Comparison of ENCODE assay signal across 14 mouse cellular contexts in the genomic region with DNA sequence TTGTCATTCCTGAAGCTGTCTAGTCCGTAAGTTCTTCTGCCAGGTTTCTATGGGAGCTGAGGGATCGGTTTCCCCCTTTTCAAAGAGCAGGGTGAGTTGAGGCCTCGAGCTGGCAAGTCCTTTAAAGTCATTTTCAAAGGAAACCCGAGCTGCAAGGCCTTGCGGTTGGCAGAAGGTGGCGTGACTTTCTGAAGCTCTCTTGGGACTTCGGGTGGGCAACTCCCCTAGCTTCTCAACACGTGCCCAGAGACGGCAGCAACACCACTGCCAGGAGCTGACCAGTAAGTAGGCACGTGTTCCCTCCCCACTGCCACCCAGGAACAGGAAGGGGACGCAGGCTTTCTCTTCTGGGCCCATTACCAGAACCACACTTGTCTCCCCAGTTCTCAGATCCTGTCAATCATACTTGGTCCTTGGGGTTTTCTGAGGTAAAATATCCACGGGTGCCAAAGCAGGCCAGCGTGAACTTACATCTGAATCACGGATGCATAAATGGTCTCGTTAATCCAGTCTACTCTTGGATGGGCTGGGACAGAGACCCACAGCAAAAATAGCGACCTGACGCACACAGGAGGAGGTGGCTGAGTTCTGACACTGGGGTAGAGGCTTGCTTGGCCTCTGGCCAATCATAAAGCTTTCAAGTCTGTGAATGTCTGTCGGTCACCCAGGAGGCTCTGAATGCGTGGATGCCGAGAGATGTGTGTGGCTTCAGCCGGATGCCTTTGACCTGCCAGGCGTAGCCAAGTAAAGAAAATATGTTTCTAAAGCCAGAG. TPM values are rescaled to one million over a fixed set of nuclear protein-coding genes. Genes with fewer than 3 reads are reported as not detected.
DNase-seq lines count a peak whose midpoint lies in the region; ATAC-seq and TF ChIP-seq lines count a peak whose summit lies in the region.
"Had no signal": no experiment of that assay in that cellular context is flagged by ENCODE, and none has a peak within 500 bp of the region (broad histone marks: within the 10 kb centered on the region; RNA-seq: fewer than 3 reads in every experiment).

No protein-coding gene starts in this region.

- 53% methylated on average over 22 of the region's 22 CpGs for WGBS in embryonic facial prominence, embryonic 14.5 days
- 79% methylated on average over 22 of the region's 22 CpGs for WGBS in embryonic facial prominence, embryonic 10.5 days
- 32% methylated on average over 22 of the region's 22 CpGs for WGBS in midbrain, postnatal 0 days

- peaks cover 24% of the 10 kb centered on the region for H3K36me3 ChIP-seq in embryonic facial prominence, embryonic 14.5 days (ENCODE audit: control insufficient read depth, insufficient read depth, low read length)
- no peaks in the 10 kb centered on the region for H3K36me3 ChIP-seq in embryonic facial prominence, embryonic 10.5 days (replicated peaks)
- no peaks in the 10 kb centered on the region for H3K36me3 ChIP-seq in midbrain, postnatal 0 days (ENCODE audit: insufficient read depth, low read length)

- intact Hi-C loops in left cerebral cortex, postnatal 4 days (cut with DNase I) = no loop called here
- intact Hi-C loops in left cerebral cortex, postnatal 10 days (cut with DNase I) = no loop called here

- H3K4me1 ChIP-seq in embryonic facial prominence, embryonic 14.5 days (ENCODE audit: control insufficient read depth, insufficient read depth, low read length) = no peaks in the 10 kb centered on the region; the same call in 1 of the 2 replicates
- peaks cover 6% of the 10 kb centered on the region; the same call in 1 of the 2 replicates for H3K4me1 ChIP-seq in embryonic facial prominence, embryonic 10.5 days
- peaks cover 6% of the 10 kb centered on the region; the same call in 1 of the 2 replicates for H3K4me1 ChIP-seq in midbrain, postnatal 0 days (ENCODE audit: insufficient read depth, low read length)
- H3K4me1 ChIP-seq: liver, embryonic 15.5 days; megakaryocyte, embryonic 14.5 days had no signal

- H3K4me2 ChIP-seq in embryonic facial prominence, embryonic 14.5 days (ENCODE audit: low read depth, low read length) = no peak overlapping the region
- H3K4me2 ChIP-seq in midbrain, postnatal 0 days (ENCODE audit: low read depth, low read length, poor library complexity, severe bottlenecking) = no peak overlapping the region
- H3K4me2 ChIP-seq: liver, embryonic 15.5 days had no signal

- peak; percentile 31; the same call in 1 of the 2 replicates for TF ChIP-seq CTCF in midbrain, postnatal 0 days (IDR thresholded peaks at IDR 0.05)

- no peak overlapping the region for H3K9ac ChIP-seq in embryonic facial prominence, embryonic 14.5 days (ENCODE audit: low read depth, low read length)
- no peak overlapping the region for H3K9ac ChIP-seq in midbrain, postnatal 0 days (replicated peaks; ENCODE audit: low read length, poor library complexity, severe bottlenecking)
- H3K9ac ChIP-seq: liver, embryonic 15.5 days had no signal

- no peak overlapping the region for H3K4me3 ChIP-seq in embryonic facial prominence, embryonic 14.5 days (ENCODE audit: low read depth, low read length)
- no peak overlapping the region for H3K4me3 ChIP-seq in embryonic facial prominence, embryonic 10.5 days
- H3K4me3 ChIP-seq in midbrain, postnatal 0 days (ENCODE audit: low read depth, low read length) = no peak overlapping the region
- H3K4me3 ChIP-seq: liver, embryonic 15.5 days; megakaryocyte, embryonic 14.5 days had no signal

- ATAC-seq in embryonic facial prominence, embryonic 14.5 days (ENCODE audit: low read depth) = 0 out of 2 replicates have a peak, but pooled peaks have one; percentile 5
- peak; percentile 64; the same call in 1 of the 2 replicates for ATAC-seq in midbrain, postnatal 0 days (ENCODE audit: low FRiP score)
- ATAC-seq: CD4-positive, CD25-positive, alpha-beta regulatory T cell, adult 4 months had no signal

- H3K9me3 ChIP-seq in embryonic facial prominence, embryonic 14.5 days (ENCODE audit: control insufficient read depth, low read length) = 0 out of 2 replicates have a peak, but pooled peaks cover 6% of the 10 kb centered on the region
- H3K9me3 ChIP-seq in embryonic facial prominence, embryonic 10.5 days = no peaks in the 10 kb centered on the region
- no peaks in the 10 kb centered on the region for H3K9me3 ChIP-seq in midbrain, postnatal 0 days (ENCODE audit: low read length)
- H3K9me3 ChIP-seq: liver, embryonic 15.5 days had no signal

- DNase-seq in embryonic facial prominence, embryonic 14.5 days (ENCODE audit: low spot score) = peak; percentile 44
- no peak for DNase-seq in embryonic facial prominence, embryonic 10.5 days (ENCODE audit: low spot score)
- peak; percentile 51 for DNase-seq in left cerebral cortex, postnatal 4 days
- DNase-seq in left cerebral cortex, postnatal 10 days (ENCODE audit: extremely low spot score in 1 of 2, low spot score in 2 of 2) = no peak
- peak; percentile 22 for DNase-seq in brain, adult 2 months (ENCODE audit: low read depth, low spot score)
- peak; percentile 73 for DNase-seq in midbrain, postnatal 0 days (ENCODE audit: low spot score)
- DNase-seq in urinary bladder, adult 2 months (ENCODE audit: low spot score) = no peak
- DNase-seq in embryo, embryonic 10.5 days (ENCODE audit: low spot score) = no peak
- DNase-seq: kidney, postnatal 10 days had no signal

- H3K27ac ChIP-seq in embryonic facial prominence, embryonic 14.5 days (replicated peaks; ENCODE audit: low read depth, low read length) = no peak overlapping the region
- no peak overlapping the region for H3K27ac ChIP-seq in embryonic facial prominence, embryonic 10.5 days (replicated peaks)
- H3K27ac ChIP-seq in midbrain, postnatal 0 days (ENCODE audit: low read depth, low read length) = no peak overlapping the region
- H3K27ac ChIP-seq: liver, embryonic 15.5 days had no signal

- no peaks in the 10 kb centered on the region for H3K27me3 ChIP-seq in embryonic facial prominence, embryonic 14.5 days (replicated peaks; ENCODE audit: control insufficient read depth, insufficient read depth, low read length)
- H3K27me3 ChIP-seq in embryonic facial prominence, embryonic 10.5 days (replicated peaks; ENCODE audit: low read depth, poor library complexity, severe bottlenecking) = no peaks in the 10 kb centered on the region
- no peaks in the 10 kb centered on the region for H3K27me3 ChIP-seq in midbrain, postnatal 0 days (ENCODE audit: insufficient read depth, low read length)
- H3K27me3 ChIP-seq: liver, embryonic 15.5 days; megakaryocyte, embryonic 14.5 days had no signal

RNA-seq across cellular contexts. Expression of gene Gm37419, which starts 24.2 kb away (rescaled TPM):
- polyA plus RNA-seq in embryonic facial prominence, embryonic 14.5 days (2014; fragmentation: Nextera tagmentation; extraction: Ambion mirVana) = not detected in 2 replicates
- not detected in 2 replicates for polyA plus RNA-seq in embryonic facial prominence, embryonic 10.5 days (2016; fragmentation: Nextera tagmentation; extraction: Ambion mirVana)
- not detected for total RNA-seq in left cerebral cortex, postnatal 4 days (2021)
- not detected for total RNA-seq in left cerebral cortex, postnatal 10 days (2021)
- total RNA-seq in midbrain, postnatal 0 days (2014; rRNA removed) = not detected in 2 replicates
- polyA plus RNA-seq in midbrain, postnatal 0 days (2015; fragmentation: Nextera tagmentation; extraction: Ambion mirVana) = not detected in 2 replicates
- polyA plus RNA-seq in urinary bladder, adult 2 months (2012; rRNA removed) = not detected in 2 replicates
- total RNA-seq: hematopoietic stem cell, adult 5-6 weeks had no signal
- polyA plus RNA-seq: CD4-positive, CD25-positive, alpha-beta regulatory T cell, adult 4 months; gonadal fat pad, adult 2 months; liver, embryonic 15.5 days had no signal

RNA-seq across cellular contexts. Expression of gene Bcl6, which starts 24.6 kb away (rescaled TPM):
- polyA plus RNA-seq in embryonic facial prominence, embryonic 14.5 days (2014; fragmentation: Nextera tagmentation; extraction: Ambion mirVana) = 2.5 and 3.0 TPM in 2 replicates
- 0.16 and 0.25 TPM in 2 replicates for polyA plus RNA-seq in embryonic facial prominence, embryonic 10.5 days (2016; fragmentation: Nextera tagmentation; extraction: Ambion mirVana)
- total RNA-seq in left cerebral cortex, postnatal 4 days (2021) = 10 to 100 TPM; 21.0 to 22.4 TPM
- 10 to 100 TPM; 23.0 to 25.8 TPM for total RNA-seq in left cerebral cortex, postnatal 10 days (2021)
- total RNA-seq in midbrain, postnatal 0 days (2014; rRNA removed) = 2.5 and 3.2 TPM in 2 replicates
- 0.22 and 0.31 TPM in 2 replicates for polyA plus RNA-seq in midbrain, postnatal 0 days (2015; fragmentation: Nextera tagmentation; extraction: Ambion mirVana)
- polyA plus RNA-seq in urinary bladder, adult 2 months (2012; rRNA removed) = 15.2 and 22.9 TPM in 2 replicates

RNA-seq across cellular contexts. Expression of gene Rtp2, which starts 31.9 kb away (rescaled TPM):
- 0.79 and 0.84 TPM in 2 replicates for polyA plus RNA-seq in embryonic facial prominence, embryonic 14.5 days (2014; fragmentation: Nextera tagmentation; extraction: Ambion mirVana)
- 0.10 TPM in 1 of 2 replicates, not detected in the other for polyA plus RNA-seq in embryonic facial prominence, embryonic 10.5 days (2016; fragmentation: Nextera tagmentation; extraction: Ambion mirVana)
- under 1 TPM in 1 of 2 experiments, not detected in 1; 0.36 TPM for total RNA-seq in left cerebral cortex, postnatal 4 days (2021)
- total RNA-seq in left cerebral cortex, postnatal 10 days (2021) = under 1 TPM in 1 of 2 experiments, not detected in 1; 0.45 TPM
- 0.47 and 1.4 TPM in 2 replicates for total RNA-seq in midbrain, postnatal 0 days (2014; rRNA removed)
- polyA plus RNA-seq in midbrain, postnatal 0 days (2015; fragmentation: Nextera tagmentation; extraction: Ambion mirVana) = 0.22 and 0.56 TPM in 2 replicates
- not detected in 2 replicates for polyA plus RNA-seq in urinary bladder, adult 2 months (2012; rRNA removed)
- total RNA-seq: hematopoietic stem cell, adult 5-6 weeks had no signal
- polyA plus RNA-seq: gonadal fat pad, adult 2 months; liver, embryonic 15.5 days had no signal

Comparison
In these comparisons a context has a peak if more than half of its experiments do, and no peak if none do; other contexts are left out.
1. DNase-seq: peak in embryonic facial prominence, embryonic 14.5 days (single experiment), left cerebral cortex, postnatal 4 days (single experiment), brain, adult 2 months (single experiment) and midbrain, postnatal 0 days (single experiment); none in embryonic facial prominence, embryonic 10.5 days (single experiment), left cerebral cortex, postnatal 10 days (0 of 2), urinary bladder, adult 2 months (single experiment) and embryo, embryonic 10.5 days (single experiment).